Mouse (Mus musculus) olfactory bulb, adult 2 months (tissue): ENCODE data around the gene Cdx2. TPM values are rescaled to one million over a fixed set of nuclear protein-coding genes. Genes with fewer than 3 reads are reported as not detected.

Source experiments
- H3K27ac ChIP-seq: fragments of 200-500 bp; 2 replicates; pipeline ENCODE4 v1.5.1; 2012; ENCODE audit warnings: low read depth, low read length; ENCODE audit not compliant: insufficient read depth
- H3K4me1 ChIP-seq: fragments of 200-500 bp; 2 replicates; pipeline ENCODE4 v1.6.1; 2012; ENCODE audit warnings: low read length; ENCODE audit not compliant: control insufficient read depth, insufficient read depth
- H3K4me3 ChIP-seq: fragments of 200-500 bp; 2 replicates; pipeline ENCODE4 v1.5.1; 2012; ENCODE audit warnings: mild to moderate bottlenecking, low read depth, low read length, moderate library complexity; ENCODE audit not compliant: insufficient read depth
- CTCF ChIP-seq: fragments of 200-500 bp; IDR thresholded peaks from 2 replicates; pipeline ENCODE4 v1.5.1; 2012; ENCODE audit warnings: low read depth, mild to moderate bottlenecking, low read length, moderate library complexity; ENCODE audit not compliant: insufficient read depth
- POLR2A ChIP-seq: fragments of 200-500 bp; IDR thresholded peaks from 2 replicates; pipeline ENCODE4 v1.6.1; 2012; ENCODE audit warnings: mild to moderate bottlenecking, low read depth, low read length, moderate library complexity; ENCODE audit not compliant: insufficient read depth
- WGBS: fragments of 180-500 bp; shearing (Covaris S2); methylation state at CpG from one replicate; pipeline ENCODE4 v1.1.7; 2018; 5-methylcytosine and 5-hydroxymethylcytosine counted together
- polyA plus RNA-seq: library from polyadenylated mRNA; stranded (reverse); fragments of >200 nt; gene quantifications from 2 replicates; pipeline ENCODE4 v1.2.4, GENCODE M21; 2012; ENCODE audit warnings: low replicate concordance; ENCODE audit not compliant: missing spikeins, insufficient read depth, insufficient read length

The Cdx2 gene
- polyA plus RNA-seq, 1 experiment = not detected

GRCm38 (mm10) chr5:147308451-147308850 is 1.4 kb upstream of the Cdx2 start:
- H3K4me3 ChIP-seq = no peak overlapping the region
- TF ChIP-seq POLR2A (no peak), CTCF (no peak)
- H3K27ac ChIP-seq = no peak overlapping the region
- WGBS = 5% methylated on average over 9 of the region's 9 CpGs
- H3K4me1 ChIP-seq = peaks cover 3% of the 10 kb centered on the region

- no peak overlapping the region for H3K27ac ChIP-seq
- no peak overlapping the region for H3K4me3 ChIP-seq
- TF ChIP-seq CTCF (no peak), POLR2A (no peak)
- 2% methylated on average over 12 of the region's 12 CpGs for WGBS
- peaks cover 3% of the 10 kb centered on the region for H3K4me1 ChIP-seq
Measured at GRCm38 (mm10) chr5:147307398-147307785, 322 bp upstream of the Cdx2 start.

GRCm38 (mm10) chr5:147305856-147306637 is 1.0 kb downstream of the Cdx2 start:
- WGBS = 1% methylated on average over 58 of the region's 58 CpGs
- TF ChIP-seq POLR2A (no peak), CTCF (no peak)

GRCm38 (mm10) chr5:147305166-147305565 is 1.9 kb downstream of the Cdx2 start:
- WGBS = 3% methylated on average over 16 of the region's 16 CpGs
- no peak overlapping the region for H3K4me3 ChIP-seq
- H3K27ac ChIP-seq = no peak overlapping the region
- TF ChIP-seq CTCF = no peak
- TF ChIP-seq POLR2A = no peak
- peaks cover 3% of the 10 kb centered on the region for H3K4me1 ChIP-seq

More at GRCm38 (mm10) chr5:147305856-147306637, 1.0 kb downstream of the Cdx2 start:
- Histone ChIP-seq H3K4me1 (peaks cover 3% of the 10 kb centered on the region), H3K4me3 (no peak overlapping the region), H3K27ac (no peak overlapping the region)

- WGBS = under 1% methylated on average over 54 of the region's 54 CpGs
- no peak overlapping the region for H3K27ac ChIP-seq
- no peak overlapping the region for H3K4me3 ChIP-seq
Measured at GRCm38 (mm10) chr5:147304276-147305155, 2.6 kb downstream of the Cdx2 start.

GRCm38 (mm10) chr5:147302746-147303400 is 4.2 kb downstream of the Cdx2 start:
- Histone ChIP-seq H3K4me3 (no peak overlapping the region), H3K4me1 (peaks cover 3% of the 10 kb centered on the region), H3K27ac (no peak overlapping the region)
- TF ChIP-seq CTCF (no peak), POLR2A (no peak)
- WGBS = 4% methylated on average over 13 of the region's 13 CpGs

More at GRCm38 (mm10) chr5:147304276-147305155, 2.6 kb downstream of the Cdx2 start:
- H3K4me1 ChIP-seq = peaks cover 3% of the 10 kb centered on the region
- TF ChIP-seq CTCF (no peak), POLR2A (no peak)

- peaks cover 3% of the 10 kb centered on the region for H3K4me1 ChIP-seq
- H3K27ac ChIP-seq = no peak overlapping the region
- WGBS = 4% methylated on average over 8 of the region's 8 CpGs
- no peak overlapping the region for H3K4me3 ChIP-seq
- no peak for TF ChIP-seq CTCF
- TF ChIP-seq POLR2A = no peak
Measured at GRCm38 (mm10) chr5:147302141-147302540, 4.9 kb downstream of the Cdx2 start.

- Histone ChIP-seq H3K4me3 (no peak overlapping the region), H3K27ac (no peak overlapping the region), H3K4me1 (peaks cover 3% of the 10 kb centered on the region)
- TF ChIP-seq CTCF (no peak), POLR2A (no peak)
- WGBS = 5% methylated on average over 10 of the region's 10 CpGs
Measured at GRCm38 (mm10) chr5:147301781-147302070, 5.3 kb downstream of the Cdx2 start.
